Mouse (Mus musculus) c-Kit-negative CD71-positive TER-119-positive erythroid progenitor cells, embryonic 14.5 days (primary cell): Measurements from ENCODE around the gene Hoxb2.

Experiments used
- DNase-seq: peaks from one replicate; pipeline ENCODE4 v3.0.0-alpha.2; 2013; ENCODE audit warnings: low read depth, low spot score

The Hoxb2 gene

DNA sequence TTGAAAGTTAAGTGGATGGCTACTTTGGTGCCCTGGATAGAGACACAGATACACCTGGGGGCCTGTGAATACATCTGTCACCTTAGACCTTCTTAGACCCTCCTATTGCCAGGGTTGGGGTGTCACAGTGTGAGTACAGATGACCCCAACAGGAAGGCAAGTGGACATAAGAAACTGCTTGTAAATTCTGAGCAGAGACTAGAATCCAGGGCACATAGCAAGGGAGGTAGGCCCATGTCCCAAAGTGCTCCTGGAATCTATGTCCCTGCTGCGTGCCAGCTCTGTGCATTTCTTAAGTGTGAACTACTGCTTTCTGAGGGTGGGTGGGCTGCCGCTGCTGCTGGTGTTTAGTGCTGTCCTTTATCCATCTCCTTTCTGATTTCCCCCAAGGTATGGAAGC lies 466 bp downstream of the Hoxb2 start:
- no peak for DNase-seq

DNA sequence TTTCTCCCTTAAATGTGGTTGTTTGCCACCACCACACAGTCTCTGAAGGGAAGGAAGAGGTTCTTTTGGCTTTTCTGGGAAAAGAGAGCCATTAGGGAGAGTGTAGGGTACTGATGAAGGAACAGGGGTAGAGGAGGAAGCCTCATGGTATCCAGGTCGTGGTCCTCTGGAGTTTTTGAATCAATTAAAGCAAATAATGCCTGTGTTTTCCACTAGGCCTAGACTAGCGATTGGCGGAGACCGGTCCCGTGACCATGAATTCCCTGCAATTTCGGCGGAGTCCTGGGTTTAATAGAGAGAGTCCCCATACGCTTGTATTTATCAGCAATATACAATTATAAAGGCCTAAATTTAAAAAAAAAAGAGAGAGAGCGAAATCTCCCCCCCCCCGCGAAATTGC lies 987 bp downstream of the Hoxb2 start:
- no peak for DNase-seq

DNA sequence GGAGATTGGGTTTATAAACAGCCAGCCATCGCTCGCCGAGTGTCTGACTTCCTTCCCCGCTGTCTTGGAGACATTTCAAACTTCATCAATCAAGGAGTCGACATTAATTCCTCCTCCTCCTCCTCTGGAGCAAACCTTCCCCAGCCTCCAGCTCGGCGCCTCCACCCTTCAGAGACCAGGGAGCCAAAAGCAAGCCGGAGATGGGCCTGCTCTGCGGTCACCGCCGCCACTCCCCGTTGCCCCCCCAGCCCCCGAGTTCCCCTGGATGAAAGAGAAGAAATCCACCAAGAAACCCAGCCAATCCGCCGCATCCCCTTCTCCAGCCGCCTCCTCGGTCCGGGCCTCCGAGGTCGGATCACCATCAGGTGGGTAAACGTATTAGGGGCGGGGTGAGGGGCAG lies 1.5 kb downstream of the Hoxb2 start:
- DNase-seq, result no peak

DNA sequence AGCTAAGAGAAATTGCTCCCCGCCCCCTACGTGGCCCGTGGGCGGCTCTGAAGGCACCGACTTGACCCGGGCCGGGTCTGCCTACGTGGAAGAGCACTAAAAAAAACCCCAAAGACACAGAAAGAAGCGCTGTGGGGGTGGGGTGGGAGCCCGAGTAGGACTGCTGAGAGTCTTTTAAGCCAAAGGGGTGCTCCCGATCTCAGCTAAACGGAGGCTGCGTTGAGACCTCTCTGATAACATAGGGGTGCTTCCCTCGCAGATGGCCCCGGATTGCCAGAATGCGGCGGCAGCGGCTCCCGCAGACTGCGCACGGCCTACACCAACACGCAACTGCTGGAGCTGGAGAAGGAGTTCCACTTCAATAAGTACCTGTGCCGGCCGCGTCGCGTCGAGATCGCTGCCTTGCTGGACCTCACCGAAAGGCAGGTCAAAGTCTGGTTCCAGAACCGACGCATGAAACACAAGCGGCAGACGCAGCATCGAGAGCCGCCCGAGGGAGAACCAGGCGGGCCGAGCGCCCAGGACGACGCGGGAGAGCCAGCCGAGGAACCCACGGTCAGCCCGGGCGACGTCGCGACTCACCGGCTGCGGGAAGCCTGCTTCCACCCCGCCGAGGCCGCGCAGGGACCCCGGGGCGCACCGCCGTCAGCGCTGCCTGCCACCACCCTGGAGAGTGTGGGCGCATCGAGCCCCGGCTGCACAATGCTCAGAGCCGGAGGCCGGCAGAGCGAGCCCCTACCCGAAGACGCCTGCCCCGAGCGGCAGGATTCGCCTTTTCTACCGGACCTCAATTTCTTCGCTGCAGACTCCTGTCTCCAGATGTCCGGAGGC lies 2.6 kb downstream of the Hoxb2 start:
- no peak for DNase-seq

DNA sequence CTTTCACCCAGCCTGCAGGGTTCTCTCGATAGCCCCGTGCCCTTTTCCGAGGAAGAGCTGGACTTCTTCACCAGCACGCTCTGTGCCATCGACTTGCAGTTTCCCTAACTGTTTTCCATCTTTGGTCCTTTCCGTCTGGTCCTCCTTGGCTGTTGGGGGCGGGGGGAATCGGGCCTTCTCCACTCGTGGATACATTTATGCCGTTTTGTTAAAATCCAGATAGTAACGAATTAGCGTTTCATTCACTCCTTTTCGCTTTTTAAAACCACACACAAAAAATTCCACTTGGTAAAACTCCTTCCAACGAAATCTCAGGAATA lies 3.2 kb downstream of the Hoxb2 start:
- DNase-seq, result no peak

DNA sequence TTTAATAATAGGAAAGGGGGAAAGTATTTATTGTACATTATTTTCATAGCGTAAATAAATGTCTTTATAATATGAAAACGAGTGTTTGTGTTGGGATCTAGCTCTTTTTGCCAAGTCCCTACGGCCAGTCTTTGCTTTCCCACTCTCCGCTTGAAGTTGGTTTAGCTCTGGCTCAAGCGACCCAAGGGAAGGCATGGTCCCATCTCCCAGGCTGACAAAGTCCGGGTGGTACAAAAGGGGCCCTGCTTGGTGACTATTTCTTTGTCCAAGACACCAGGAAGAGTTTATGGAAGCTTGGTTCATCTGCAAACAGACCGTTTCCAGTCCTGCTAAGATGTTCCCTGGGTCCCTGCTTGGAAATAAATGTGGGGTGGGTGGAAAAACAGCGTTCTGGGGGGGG lies 3.6 kb downstream of the Hoxb2 start:
- DNase-seq, result no peak

DNA sequence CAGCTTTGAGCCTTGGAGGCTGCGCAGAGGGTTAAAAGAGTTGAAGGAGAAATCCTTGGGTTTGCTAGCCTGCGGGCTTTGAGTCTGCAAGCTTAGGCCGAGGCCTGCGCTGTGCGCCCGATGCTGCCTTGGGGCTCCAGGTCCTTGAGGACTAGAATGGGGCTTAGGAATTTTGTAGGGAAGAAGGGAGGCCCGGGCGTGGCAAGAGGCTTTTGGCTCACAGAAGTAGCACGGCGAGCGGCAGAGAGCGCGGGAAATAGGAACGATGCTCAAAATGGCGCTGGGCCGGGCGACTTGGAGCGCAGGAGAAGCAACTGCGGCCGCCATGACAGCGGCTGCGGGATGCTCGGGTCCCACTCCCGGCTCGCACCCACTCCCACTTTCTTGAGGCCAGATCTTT lies 4.1 kb downstream of the Hoxb2 start:
- no peak for DNase-seq

DNA sequence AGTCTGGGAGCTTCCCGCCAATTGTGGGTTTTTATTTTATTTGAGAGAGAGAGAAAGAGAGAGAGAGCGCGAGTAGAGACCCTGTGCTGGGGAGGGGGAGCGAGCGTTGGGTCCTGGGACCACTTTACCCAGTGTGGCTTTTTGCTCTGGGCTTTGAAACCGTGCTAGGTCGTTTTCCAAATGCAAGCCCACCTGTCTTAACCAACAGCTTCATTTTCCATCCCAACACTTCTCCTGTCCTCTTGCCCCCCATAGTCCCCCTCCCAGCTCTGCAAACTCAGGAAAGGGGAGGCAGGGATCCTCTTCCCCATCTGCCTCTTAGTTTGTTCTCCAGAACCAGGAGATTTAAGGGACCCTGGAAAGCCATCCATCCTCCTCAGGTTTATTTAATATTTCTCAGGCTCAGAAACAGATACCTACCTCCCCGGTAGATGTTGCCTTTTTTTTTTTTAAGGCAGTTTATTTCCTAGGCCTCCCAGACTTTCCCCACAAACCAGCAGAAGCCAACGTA lies 4.5 kb downstream of the Hoxb2 start:
- DNase-seq, result no peak

DNA sequence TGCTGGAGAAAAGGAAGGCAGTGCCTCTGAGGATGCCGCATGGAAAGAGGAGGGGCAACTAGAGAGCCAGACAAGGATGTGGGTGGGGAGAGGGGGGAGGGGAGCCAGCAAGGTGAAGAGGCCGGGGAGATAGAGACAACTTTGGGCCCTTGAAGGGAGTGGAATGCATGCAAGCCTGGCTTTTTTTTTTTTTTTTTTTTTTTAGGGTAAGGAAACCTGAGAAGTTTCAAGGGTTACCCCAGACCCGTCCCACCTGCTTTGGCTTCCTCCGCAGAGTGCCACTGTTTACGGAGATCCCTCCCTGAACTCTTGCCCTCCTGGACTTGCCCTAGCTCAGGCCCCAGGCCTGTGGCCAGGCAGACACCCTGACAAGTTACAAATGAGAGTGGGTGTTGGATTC lies 13.5 kb downstream of the Hoxb2 start:
- no peak for DNase-seq

DNA sequence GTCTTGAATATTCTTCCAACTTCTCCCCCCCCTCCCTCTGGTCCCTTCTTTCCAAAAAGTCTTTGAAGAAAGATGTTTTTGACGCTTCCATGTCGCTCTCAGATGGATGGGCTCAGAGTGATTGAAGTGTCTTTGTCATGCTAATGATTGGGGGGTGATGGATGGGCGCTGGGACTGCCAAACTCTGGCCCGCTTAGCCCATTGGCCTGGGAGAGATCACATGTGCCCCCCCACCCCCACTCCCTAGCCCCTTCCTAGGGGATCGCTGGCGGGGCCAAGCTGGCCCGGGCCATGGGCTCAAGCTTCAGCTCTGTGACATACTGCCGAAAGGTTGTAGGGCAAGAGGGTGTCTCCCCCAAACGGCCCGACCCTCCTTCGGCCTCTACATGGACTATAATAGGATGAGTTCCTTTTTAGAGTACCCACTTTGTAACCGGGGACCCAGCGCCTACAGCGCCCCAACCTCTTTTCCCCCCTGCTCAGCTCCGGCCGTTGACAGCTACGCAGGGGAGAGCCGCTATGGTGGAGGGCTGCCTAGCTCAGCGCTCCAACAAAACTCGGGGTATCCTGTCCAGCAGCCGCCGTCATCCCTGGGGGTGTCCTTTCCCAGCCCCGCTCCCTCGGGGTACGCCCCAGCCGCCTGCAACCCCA lies 15.2 kb downstream of the Hoxb2 start, which contains the start of gene Hoxb1:
TSS of gene Hoxb1 (plus strand) at position 312 of the 651 bp plus-strand sequence.
- DNase-seq, result no peak

DNA sequence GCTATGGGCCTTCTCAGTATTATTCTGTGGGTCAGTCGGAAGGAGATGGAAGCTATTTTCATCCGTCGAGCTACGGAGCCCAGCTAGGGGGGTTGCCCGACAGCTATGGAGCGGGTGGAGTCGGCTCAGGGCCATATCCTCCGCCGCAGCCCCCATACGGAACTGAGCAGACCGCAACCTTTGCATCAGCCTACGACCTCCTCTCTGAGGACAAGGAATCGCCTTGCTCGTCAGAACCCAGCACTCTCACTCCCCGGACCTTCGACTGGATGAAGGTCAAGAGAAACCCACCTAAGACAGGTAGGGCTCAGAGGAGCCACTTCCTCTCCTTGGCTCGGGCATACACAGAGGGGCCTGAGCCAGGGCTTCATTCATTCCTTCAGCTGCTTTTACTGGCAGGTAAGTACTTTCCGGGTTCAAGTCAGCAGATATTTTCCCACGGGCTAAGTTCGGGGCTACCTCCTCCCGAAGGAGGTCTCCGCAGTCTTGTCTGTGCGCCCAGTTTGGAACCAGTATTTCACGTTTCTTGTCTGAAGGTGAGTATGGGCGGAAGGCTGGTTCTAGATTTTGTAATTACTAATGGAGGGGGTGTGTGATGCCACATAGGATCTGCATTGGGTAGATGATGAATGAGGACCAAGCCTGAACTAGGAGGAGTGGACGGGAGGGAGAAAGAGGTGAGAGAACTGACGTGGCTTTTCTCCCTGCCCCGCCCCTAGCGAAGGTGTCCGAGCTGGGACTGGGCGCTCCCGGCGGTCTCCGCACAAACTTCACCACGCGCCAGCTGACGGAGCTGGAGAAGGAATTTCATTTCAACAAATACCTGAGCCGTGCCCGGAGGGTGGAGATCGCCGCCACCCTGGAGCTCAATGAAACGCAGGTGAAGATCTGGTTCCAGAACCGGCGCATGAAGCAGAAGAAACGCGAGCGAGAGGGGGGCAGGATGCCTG lies 16.0 kb downstream of the Hoxb2 start:
- no peak for DNase-seq

DNA sequence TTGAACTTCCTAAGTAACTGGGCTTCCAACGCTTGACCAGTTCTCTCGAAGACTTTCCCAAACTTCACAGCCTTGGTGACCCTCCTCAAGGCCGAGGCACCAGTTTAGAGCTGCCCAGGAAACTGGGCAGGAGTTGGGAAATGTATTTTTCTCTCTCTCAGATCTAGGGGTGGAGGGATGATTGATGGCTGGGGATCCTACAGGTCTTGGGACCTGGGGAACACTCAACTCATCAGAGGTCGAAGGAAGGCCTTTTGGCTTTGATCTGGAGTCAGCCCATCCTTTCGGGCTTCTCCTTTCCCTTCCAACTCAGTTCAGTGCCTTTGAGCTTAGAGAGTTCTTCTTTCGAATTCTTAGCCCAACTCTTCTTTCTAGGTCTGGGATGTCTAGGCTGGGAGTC lies 16.8 kb downstream of the Hoxb2 start:
- no peak for DNase-seq

DNA sequence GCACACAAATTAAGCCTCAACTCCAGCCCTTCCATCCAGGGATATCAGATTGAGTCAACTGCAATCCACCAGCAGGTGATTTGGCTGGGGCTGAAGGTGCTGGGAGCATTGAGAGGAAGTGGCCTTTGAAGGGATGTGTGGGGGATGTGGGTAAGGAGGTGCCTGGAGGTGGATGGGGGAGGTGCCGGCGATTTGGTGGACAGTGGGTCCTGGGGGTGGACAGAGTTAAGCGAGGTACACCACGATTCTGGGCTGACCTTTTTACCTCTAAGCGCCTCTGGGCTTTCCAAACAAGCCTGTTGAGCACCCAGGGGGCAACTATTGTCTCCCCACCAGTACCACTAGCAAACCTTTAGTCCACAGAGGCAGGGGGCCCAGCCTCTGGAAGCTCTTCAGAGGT lies 18.4 kb downstream of the Hoxb2 start:
- DNase-seq, result no peak

DNA sequence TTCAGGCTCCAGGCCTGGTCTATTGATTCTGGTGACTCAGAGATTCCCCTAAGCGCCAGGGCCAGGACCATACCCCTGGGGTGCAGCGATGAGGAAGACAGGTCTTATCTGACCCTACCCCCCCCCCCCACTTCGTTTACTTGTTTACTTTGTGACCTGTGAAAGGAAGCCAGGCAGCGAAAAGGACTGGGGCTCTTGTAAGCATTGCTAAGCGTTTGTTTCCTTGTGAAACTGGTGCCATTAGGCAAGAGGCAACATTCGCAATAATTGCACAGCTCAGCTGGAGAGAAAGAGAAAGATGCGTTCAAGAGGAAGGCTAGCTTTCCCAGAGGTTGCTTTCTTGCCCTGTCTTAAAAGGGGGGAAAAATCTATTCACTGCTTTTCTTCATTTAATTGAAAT lies 18.8 kb downstream of the Hoxb2 start:
- DNase-seq, result no peak

DNA sequence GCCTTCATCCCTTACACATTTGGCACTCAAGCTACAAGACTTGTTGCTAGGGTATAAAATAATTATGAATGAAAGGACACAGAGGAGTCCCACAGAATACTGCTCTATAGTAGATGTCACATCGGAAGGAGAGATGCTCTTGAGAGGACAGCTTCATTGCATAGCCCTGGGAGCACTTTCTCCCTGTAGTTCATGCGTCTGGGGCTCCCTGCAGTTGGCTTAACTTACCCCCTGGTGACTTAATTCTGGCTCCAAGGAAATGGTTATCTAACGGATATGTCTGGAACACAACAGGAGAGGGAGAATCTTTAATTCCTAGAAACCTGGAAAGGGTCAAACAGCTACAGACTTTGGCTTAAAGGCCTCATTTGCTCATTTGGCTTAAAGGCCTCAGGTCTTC lies 21.4 kb downstream of the Hoxb2 start:
- no peak for DNase-seq

DNA sequence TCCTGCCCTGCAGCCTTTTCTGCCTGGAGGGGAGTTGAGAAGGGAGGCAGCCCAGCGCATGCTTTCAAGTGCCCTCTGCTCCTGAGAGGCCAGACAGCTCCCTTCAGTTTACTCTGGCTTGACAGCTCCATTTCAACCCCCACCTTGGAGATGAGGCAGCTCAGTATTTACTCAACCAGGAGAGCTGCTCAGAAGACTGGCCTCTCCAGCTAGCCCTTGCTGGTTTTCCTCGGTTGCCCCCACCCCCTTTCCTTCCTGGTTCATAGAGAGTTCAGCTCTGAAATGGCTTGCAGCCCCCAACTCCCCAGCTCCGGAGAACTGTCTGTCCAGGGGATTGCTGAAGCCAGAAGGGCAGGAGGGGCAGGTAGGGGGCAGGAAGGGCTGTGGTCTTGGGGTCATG lies 22.2 kb downstream of the Hoxb2 start:
- no peak for DNase-seq

DNA sequence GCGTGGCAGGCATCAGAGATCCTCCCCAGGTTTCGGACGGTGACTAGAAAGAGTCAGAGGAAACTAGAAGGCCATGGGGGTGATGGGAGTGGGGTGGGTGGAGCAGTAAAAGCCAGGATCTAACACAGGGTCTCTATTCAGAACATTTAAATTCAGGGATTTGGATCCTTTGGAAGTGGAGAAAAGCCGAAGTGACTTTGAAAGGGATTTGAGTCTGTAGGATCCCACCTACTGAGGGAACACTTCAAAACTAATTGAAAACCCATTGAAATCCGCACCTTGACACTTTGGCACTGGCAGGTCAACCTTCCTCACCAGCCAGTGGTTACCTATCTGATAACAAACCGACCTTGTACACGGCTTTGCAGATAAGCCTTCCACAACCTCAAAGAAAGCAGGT lies 24.5 kb downstream of the Hoxb2 start:
- no peak for DNase-seq

DNA sequence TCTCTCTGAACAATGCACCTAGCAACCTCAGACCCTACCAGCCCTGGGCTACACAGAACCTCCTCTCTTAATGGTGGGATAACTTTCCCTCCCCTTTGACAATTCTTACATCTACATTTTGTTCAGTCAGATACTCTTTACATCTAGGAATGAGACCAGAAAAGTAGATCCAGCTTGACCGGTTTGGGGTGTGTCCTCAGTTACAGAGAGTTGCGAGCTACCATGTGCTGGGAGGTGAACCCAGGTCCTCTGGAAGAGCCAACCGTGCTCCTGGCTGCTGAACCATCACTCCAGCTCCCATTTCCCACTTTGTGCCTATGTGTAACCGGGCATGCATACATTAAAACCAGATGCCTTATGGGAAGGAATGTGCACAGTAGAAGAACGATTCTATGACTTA lies 33.1 kb downstream of the Hoxb2 start:
- no peak for DNase-seq

DNA sequence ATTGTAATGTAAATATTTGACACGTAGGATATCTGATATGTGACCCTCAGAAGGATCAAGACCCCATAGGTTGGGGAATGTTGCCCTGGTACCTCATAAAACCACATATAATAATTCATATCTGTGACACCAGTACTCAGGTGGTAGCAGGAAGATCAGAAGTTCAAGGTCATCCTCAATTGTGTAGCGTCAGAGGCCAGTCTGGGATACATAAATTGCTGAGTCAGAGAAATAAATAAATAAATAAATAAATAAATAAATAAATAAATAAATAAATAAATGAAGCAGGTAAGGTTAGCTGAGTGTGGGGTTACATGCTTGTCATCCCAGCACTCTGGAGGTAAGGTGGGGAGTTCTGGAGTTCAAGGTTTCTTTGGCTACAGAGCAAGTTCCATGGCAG lies 37.3 kb downstream of the Hoxb2 start:
- DNase-seq, result no peak

DNA sequence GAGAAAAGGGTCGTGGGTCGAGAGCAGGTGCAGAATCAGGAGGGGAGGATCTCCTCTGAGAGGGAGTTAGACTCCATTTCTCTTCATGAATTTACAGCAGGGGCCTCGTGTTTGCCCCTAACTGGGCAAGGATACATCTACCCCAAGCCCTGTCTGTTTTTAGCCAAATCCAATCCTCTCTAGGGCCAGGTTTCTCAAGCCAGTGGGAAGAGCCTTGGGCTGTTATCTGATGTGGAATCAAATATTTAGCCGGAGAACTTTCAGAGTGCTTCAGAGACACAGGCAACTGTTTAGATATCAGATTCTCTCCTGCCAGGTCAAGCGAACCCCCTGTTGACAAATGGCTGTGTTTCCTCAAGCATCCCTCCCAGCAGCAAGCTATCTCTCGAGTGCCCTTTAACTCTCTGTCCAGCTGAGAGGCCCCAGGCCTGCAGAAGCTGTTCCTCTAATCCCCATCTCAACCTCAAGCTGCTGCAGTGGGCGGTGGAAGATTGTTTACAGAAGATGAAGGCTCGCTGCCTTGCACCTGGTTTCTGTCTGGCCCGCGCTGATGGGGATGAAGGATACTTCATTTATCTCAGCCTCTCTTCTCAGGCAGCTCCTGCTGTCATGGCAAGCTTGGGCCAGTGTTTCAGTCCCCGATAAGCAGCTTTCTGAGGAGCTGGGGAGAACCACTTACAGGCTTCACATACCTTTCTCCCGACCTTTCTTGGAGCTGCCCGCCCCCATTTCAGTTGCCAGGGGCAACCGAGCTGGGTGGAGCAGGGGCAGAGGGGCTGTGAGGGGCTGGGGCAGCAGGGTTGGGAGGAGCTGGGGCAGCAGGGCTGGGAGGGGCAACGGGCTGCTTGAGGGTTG lies 46.7 kb downstream of the Hoxb2 start:
- no peak for DNase-seq

DNA sequence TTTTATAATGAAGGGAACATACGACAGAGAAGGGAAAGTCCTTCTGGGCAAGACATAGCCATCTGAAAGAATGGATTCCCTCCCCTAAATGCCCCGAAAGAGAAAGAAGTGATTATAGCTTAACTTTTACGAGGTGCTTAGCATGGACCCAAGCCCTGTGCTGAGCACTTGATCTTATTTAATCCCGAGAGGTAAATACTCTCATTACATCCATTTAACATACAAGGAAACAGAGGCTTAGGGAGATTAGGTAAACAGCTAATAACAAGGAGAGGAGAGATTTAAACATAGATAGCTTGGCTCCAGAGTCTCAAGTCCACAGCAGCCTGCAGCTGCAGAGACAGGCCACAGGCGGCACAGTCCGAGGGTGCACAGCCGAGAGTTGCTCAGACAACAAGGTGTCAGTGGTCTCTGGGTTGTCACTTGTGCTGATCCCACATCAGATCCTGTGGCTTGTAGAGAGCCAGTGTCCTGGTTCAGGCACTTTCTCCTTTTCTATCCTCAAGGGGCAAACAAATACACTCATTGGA lies 47.5 kb downstream of the Hoxb2 start:
- no peak for DNase-seq
